Mouse (Mus musculus): ENCODE results near the gene Pkp1. TPM values are rescaled to one million over a fixed set of nuclear protein-coding genes. Genes with fewer than 3 reads are reported as not detected.
A peak's percentile ranks its signal among the peaks of the same experiment; 100 is the strongest.

The Pkp1 gene
- polyA plus RNA-seq (2014; fragmentation: Nextera tagmentation; extraction: Ambion mirVana): 5.7 and 7.5 TPM in 2 replicates

GRCm38 (mm10) chr1:135918644-135919407, at the start of gene Pkp1:
TSS of gene Pkp1 (minus strand) at chr1:135919207.
- H3K4me2 ChIP-seq (replicated peaks; ENCODE audit: low read depth, low read length): peak within 1 kb of the TSS; percentile 43
- H3K9me3 ChIP-seq (ENCODE audit: control insufficient read depth, low read depth, low read length): no peaks in the 10 kb centered on the region
- ATAC-seq (ENCODE audit: insufficient number of reproducible peaks, insufficient read depth, low FRiP score, low read depth): peak; percentile 74; the same call in 1 of the 2 replicates
- peaks cover 49% of the 10 kb centered on the region for H3K27me3 ChIP-seq (ENCODE audit: control insufficient read depth, insufficient read depth, low read length)
- H3K9ac ChIP-seq (replicated peaks; ENCODE audit: low read depth, low read length): no peak within 1 kb of the TSS
- peak within 1 kb of the TSS; percentile 30 for H3K4me3 ChIP-seq (ENCODE audit: low read depth, low read length)
- H3K4me1 ChIP-seq (ENCODE audit: control insufficient read depth, insufficient read depth, low read length): 0 out of 2 replicates have a peak, but pooled peaks cover 3% of the 10 kb centered on the region
- H3K36me3 ChIP-seq (ENCODE audit: control insufficient read depth, insufficient read depth, low read length): no peaks in the 10 kb centered on the region
- under 1% methylated on average over 67 of the region's 67 CpGs for WGBS
- H3K27ac ChIP-seq (ENCODE audit: low read length): no peak within 1 kb of the TSS

- Histone ChIP-seq H3K9ac (replicated peaks; ENCODE audit: low read depth, low read length) (no peak overlapping the region), H3K4me3 (ENCODE audit: low read depth, low read length) (no peak overlapping the region), H3K4me1 (ENCODE audit: control insufficient read depth, insufficient read depth, low read length) (no peaks in the 10 kb centered on the region), H3K9me3 (ENCODE audit: control insufficient read depth, low read depth, low read length) (no peaks in the 10 kb centered on the region), H3K27ac (ENCODE audit: low read length) (no peak overlapping the region), H3K36me3 (ENCODE audit: control insufficient read depth, insufficient read depth, low read length) (no peaks in the 10 kb centered on the region), H3K4me2 (replicated peaks; ENCODE audit: low read depth, low read length) (no peak overlapping the region), H3K27me3 (ENCODE audit: control insufficient read depth, insufficient read depth, low read length) (no peaks in the 10 kb centered on the region)
- no peak for ATAC-seq (ENCODE audit: insufficient number of reproducible peaks, insufficient read depth, low FRiP score, low read depth)
- 70% methylated on average over 4 of the region's 4 CpGs for WGBS
These were observed 48.7 kb upstream of the Pkp1 start for GRCm38 (mm10) chr1:135967739-135968138.

GRCm38 (mm10) chr1:135964561-135964960, 45.6 kb upstream of the Pkp1 start:
- no peak overlapping the region for H3K4me2 ChIP-seq (replicated peaks; ENCODE audit: low read depth, low read length)
- no peaks in the 10 kb centered on the region for H3K9me3 ChIP-seq (ENCODE audit: control insufficient read depth, low read depth, low read length)
- no peak overlapping the region for H3K4me3 ChIP-seq (ENCODE audit: low read depth, low read length)
- ATAC-seq (ENCODE audit: insufficient number of reproducible peaks, insufficient read depth, low FRiP score, low read depth): 0 out of 2 replicates have a peak, but pooled peaks have one; percentile 34
- no peak overlapping the region for H3K27ac ChIP-seq (ENCODE audit: low read length)
- no peak overlapping the region for H3K9ac ChIP-seq (replicated peaks; ENCODE audit: low read depth, low read length)
- no peaks in the 10 kb centered on the region for H3K36me3 ChIP-seq (ENCODE audit: control insufficient read depth, insufficient read depth, low read length)
- H3K4me1 ChIP-seq (ENCODE audit: control insufficient read depth, insufficient read depth, low read length): no peaks in the 10 kb centered on the region
- H3K27me3 ChIP-seq (ENCODE audit: control insufficient read depth, insufficient read depth, low read length): no peaks in the 10 kb centered on the region
- 74% methylated on average over 11 of the region's 11 CpGs for WGBS

GRCm38 (mm10) chr1:135963177-135963576, 44.2 kb upstream of the Pkp1 start:
- Histone ChIP-seq H3K27ac (ENCODE audit: low read length) (no peak overlapping the region), H3K4me1 (ENCODE audit: control insufficient read depth, insufficient read depth, low read length) (no peaks in the 10 kb centered on the region), H3K27me3 (ENCODE audit: control insufficient read depth, insufficient read depth, low read length) (no peaks in the 10 kb centered on the region), H3K4me3 (ENCODE audit: low read depth, low read length) (no peak overlapping the region), H3K4me2 (replicated peaks; ENCODE audit: low read depth, low read length) (no peak overlapping the region), H3K36me3 (ENCODE audit: control insufficient read depth, insufficient read depth, low read length) (no peaks in the 10 kb centered on the region), H3K9ac (replicated peaks; ENCODE audit: low read depth, low read length) (no peak overlapping the region), H3K9me3 (ENCODE audit: control insufficient read depth, low read depth, low read length) (no peaks in the 10 kb centered on the region)
- 63% methylated on average over 5 of the region's 5 CpGs for WGBS
- ATAC-seq (ENCODE audit: insufficient number of reproducible peaks, insufficient read depth, low FRiP score, low read depth): no peak

- Histone ChIP-seq H3K9ac (replicated peaks; ENCODE audit: low read depth, low read length) (no peak overlapping the region), H3K27me3 (ENCODE audit: control insufficient read depth, insufficient read depth, low read length) (no peaks in the 10 kb centered on the region), H3K4me2 (replicated peaks; ENCODE audit: low read depth, low read length) (no peak overlapping the region), H3K27ac (ENCODE audit: low read length) (no peak overlapping the region), H3K9me3 (ENCODE audit: control insufficient read depth, low read depth, low read length) (no peaks in the 10 kb centered on the region), H3K4me3 (ENCODE audit: low read depth, low read length) (no peak overlapping the region), H3K36me3 (ENCODE audit: control insufficient read depth, insufficient read depth, low read length) (no peaks in the 10 kb centered on the region), H3K4me1 (ENCODE audit: control insufficient read depth, insufficient read depth, low read length) (no peaks in the 10 kb centered on the region)
- ATAC-seq (ENCODE audit: insufficient number of reproducible peaks, insufficient read depth, low FRiP score, low read depth): peak; percentile 28; the same call in 1 of the 2 replicates
- WGBS: 51% methylated on average over 4 of the region's 4 CpGs
These were observed 39.5 kb upstream of the Pkp1 start for GRCm38 (mm10) chr1:135958483-135958882.

DNA sequence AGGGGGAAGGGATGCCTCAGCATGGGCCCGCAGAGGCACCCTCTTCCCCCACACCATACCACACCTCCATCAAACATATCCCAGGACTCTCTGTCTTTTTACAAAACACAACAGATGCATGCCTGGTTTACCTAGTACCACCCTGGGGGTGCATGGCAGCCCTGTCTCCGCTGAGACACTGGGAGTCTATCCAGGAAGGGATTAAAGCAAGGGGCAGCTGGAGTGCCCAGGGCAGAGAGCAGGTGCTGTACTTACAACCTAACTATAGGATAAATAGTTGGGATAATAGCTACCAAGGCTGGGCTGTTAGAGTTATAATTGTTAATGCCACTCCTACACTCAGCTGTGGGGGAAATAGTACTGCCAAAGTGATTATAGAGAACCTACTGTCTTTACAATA, 29.9 kb upstream of the Pkp1 start:
- H3K9ac ChIP-seq (replicated peaks; ENCODE audit: low read depth, low read length): no peak overlapping the region
- no peaks in the 10 kb centered on the region for H3K27me3 ChIP-seq (ENCODE audit: control insufficient read depth, insufficient read depth, low read length)
- no peak overlapping the region for H3K27ac ChIP-seq (ENCODE audit: low read length)
- no peak overlapping the region for H3K4me2 ChIP-seq (replicated peaks; ENCODE audit: low read depth, low read length)
- 64% methylated on average over 2 of the region's 2 CpGs for WGBS
- 0 out of 2 replicates have a peak, but pooled peaks cover 3% of the 10 kb centered on the region for H3K4me1 ChIP-seq (ENCODE audit: control insufficient read depth, insufficient read depth, low read length)
- no peaks in the 10 kb centered on the region for H3K36me3 ChIP-seq (ENCODE audit: control insufficient read depth, insufficient read depth, low read length)
- H3K4me3 ChIP-seq (ENCODE audit: low read depth, low read length): no peak overlapping the region
- H3K9me3 ChIP-seq (ENCODE audit: control insufficient read depth, low read depth, low read length): no peaks in the 10 kb centered on the region
- no peak for ATAC-seq (ENCODE audit: insufficient number of reproducible peaks, insufficient read depth, low FRiP score, low read depth)

GRCm38 (mm10) chr1:135946247-135946646, 27.2 kb upstream of the Pkp1 start:
- ATAC-seq (ENCODE audit: insufficient number of reproducible peaks, insufficient read depth, low FRiP score, low read depth): no peak
- no peak overlapping the region for H3K9ac ChIP-seq (replicated peaks; ENCODE audit: low read depth, low read length)
- H3K9me3 ChIP-seq (ENCODE audit: control insufficient read depth, low read depth, low read length): no peaks in the 10 kb centered on the region
- no peak overlapping the region for H3K4me3 ChIP-seq (ENCODE audit: low read depth, low read length)
- H3K36me3 ChIP-seq (ENCODE audit: control insufficient read depth, insufficient read depth, low read length): no peaks in the 10 kb centered on the region
- no peak overlapping the region for H3K4me2 ChIP-seq (replicated peaks; ENCODE audit: low read depth, low read length)
- no peaks in the 10 kb centered on the region for H3K27me3 ChIP-seq (ENCODE audit: control insufficient read depth, insufficient read depth, low read length)
- H3K4me1 ChIP-seq (ENCODE audit: control insufficient read depth, insufficient read depth, low read length): 0 out of 2 replicates have a peak, but pooled peaks cover 3% of the 10 kb centered on the region
- WGBS: 62% methylated on average over 4 of the region's 4 CpGs
- H3K27ac ChIP-seq (ENCODE audit: low read length): no peak overlapping the region

DNA sequence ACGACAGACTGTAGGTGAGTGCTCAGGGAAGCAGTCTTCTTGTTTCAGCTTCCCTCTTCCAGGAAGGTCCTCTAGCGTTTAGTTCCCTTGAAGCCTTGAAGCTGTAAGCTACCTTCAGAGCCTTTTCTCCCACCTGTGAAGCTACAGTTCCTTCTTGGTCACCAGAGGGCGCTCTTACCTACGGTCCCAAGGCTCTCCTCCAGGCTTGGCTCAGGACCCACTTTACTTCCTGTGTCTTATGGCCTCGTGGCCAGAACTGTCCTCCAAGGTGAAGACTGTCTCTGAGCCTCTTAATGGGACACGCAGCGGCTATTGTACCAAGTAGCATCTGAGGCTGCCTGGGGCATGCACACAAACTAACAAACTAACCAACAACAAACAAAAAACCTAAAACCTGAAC, 26.7 kb upstream of the Pkp1 start:
- no peaks in the 10 kb centered on the region for H3K27me3 ChIP-seq (ENCODE audit: control insufficient read depth, insufficient read depth, low read length)
- no peak overlapping the region for H3K27ac ChIP-seq (ENCODE audit: low read length)
- no peak overlapping the region for H3K4me2 ChIP-seq (replicated peaks; ENCODE audit: low read depth, low read length)
- ATAC-seq (ENCODE audit: insufficient number of reproducible peaks, insufficient read depth, low FRiP score, low read depth): no peak
- no peak overlapping the region for H3K4me3 ChIP-seq (ENCODE audit: low read depth, low read length)
- no peaks in the 10 kb centered on the region for H3K36me3 ChIP-seq (ENCODE audit: control insufficient read depth, insufficient read depth, low read length)
- H3K9ac ChIP-seq (replicated peaks; ENCODE audit: low read depth, low read length): no peak overlapping the region
- H3K4me1 ChIP-seq (ENCODE audit: control insufficient read depth, insufficient read depth, low read length): 0 out of 2 replicates have a peak, but pooled peaks cover 3% of the 10 kb centered on the region
- 9% methylated on average over 7 of the region's 7 CpGs for WGBS
- H3K9me3 ChIP-seq (ENCODE audit: control insufficient read depth, low read depth, low read length): no peaks in the 10 kb centered on the region
